Mouse (Mus musculus): ENCODE results near the gene Zdhhc19. TPM values are rescaled to one million over a fixed set of nuclear protein-coding genes. Genes with fewer than 3 reads are reported as not detected.
A peak's percentile ranks its signal among the peaks of the same experiment; 100 is the strongest.

Zdhhc19 gene
- polyA plus RNA-seq, 1 experiment from 2014 or later = not detected

DNA sequence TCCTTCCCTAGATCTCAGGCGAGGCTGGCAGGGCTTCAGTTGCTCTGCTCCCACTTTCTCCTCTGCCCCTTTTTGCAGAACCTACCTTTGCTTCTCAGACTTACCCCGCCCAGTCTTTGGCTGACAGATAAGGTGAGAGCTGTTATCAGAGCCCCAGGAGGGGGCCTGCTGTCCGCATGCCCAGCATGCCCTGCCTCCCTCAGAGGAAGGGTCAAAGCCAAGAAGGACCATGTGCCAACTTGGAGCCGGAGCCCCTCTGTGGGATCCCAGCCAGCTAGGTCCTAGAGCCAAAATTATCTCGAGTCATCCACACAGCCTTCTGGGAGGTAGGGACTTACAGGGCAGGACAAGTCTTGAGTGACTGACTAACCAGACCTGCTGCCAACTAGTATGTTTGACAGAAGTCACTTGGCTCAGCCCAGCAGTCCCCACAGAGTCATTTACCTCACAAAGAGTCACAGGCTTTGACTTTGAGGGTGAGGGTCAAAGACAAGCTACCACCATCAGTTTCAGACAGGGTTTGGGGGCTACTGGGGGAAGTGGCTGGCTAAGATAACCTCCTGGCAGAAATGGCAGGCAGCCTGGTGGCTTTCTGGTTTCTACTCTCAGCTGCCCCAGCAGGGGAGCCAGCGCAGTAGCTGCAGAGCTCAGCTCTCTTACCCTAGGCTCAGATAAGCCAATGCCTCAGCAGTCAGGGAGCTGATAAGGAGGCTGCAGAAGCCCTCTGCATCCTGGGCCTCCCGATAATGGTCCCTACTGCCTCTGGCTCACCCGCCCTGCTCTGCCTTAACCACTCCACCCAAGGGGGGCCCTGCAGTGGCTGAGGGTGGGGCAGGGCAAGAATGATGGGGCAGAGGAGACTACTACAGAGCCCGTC lies 13.2 kb downstream of the Zdhhc19 start:
- H3K4me3 ChIP-seq (replicated peaks) = no peak overlapping the region
- no peak overlapping the region for H3K9ac ChIP-seq (replicated peaks)
- ATAC-seq (ENCODE audit: low FRiP score) = peak; percentile 21; the same call in 1 of the 2 replicates
- 0 out of 2 replicates have a peak overlapping the region, but pooled peaks have one; percentile 20 for H3K27ac ChIP-seq (replicated peaks)
- peaks cover 9% of the 10 kb centered on the region for H3K4me1 ChIP-seq
- H3K4me2 ChIP-seq = no peak overlapping the region
- no peaks in the 10 kb centered on the region for H3K9me3 ChIP-seq (replicated peaks)
- WGBS = 56% methylated on average over 9 of the region's 9 CpGs
- 0 out of 2 replicates have a peak, but pooled peaks cover 3% of the 10 kb centered on the region for H3K27me3 ChIP-seq (replicated peaks)
- H3K36me3 ChIP-seq = no peaks in the 10 kb centered on the region

DNA sequence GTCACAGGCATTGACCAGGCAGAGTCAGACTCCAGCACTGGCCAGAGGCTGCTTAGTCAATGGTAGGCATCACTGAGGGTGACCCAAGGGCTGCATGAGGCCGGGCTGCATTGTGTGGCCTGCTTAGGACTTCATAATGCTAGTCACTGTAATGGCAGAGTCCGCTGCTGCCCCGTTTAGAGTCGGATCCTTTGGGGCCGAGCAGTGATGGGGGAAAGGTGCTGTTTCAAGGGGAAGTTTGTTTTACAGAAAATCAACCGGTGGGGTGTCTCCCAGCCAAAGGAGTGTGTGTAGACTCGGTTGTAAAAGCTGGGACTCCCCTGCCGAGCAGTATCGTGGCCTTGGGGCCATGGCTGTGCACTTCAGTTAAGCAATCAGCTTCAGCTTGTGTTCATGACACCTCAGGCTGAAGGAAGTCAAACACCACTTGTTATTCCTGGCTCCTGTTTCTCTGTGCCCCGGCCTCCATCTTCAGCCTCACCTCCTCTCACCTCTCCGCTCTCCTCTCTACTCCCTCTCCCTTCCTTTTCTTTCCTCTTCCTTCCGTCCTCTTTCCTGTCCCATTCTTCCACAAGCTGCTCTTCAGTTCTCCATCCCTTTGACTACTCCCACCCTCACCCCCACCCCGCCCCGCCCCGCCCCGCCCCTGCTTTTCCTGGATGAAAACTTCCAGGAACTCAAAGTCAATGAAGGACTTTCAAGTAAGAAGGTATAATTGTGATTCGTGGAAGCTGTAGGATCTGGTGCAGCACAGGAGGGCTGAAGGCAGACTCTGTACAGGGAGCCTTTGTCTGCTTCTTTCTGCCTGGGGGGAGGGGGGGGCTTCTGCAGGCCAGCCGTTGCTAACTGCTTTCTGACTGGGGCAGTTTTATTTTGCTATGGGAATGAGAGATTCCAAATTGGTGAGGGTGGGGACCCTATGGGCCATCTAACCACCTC lies 14.6 kb downstream of the Zdhhc19 start:
- Histone ChIP-seq H3K4me2 (no peak overlapping the region), H3K4me3 (replicated peaks) (no peak overlapping the region), H3K4me1 (peaks cover 9% of the 10 kb centered on the region), H3K36me3 (no peaks in the 10 kb centered on the region), H3K27me3 (replicated peaks) (0 out of 2 replicates have a peak, but pooled peaks cover 3% of the 10 kb centered on the region), H3K9me3 (replicated peaks) (no peaks in the 10 kb centered on the region), H3K27ac (replicated peaks) (no peak overlapping the region), H3K9ac (replicated peaks) (no peak overlapping the region)
- 58% methylated on average over 18 of the region's 18 CpGs for WGBS
- no peak for ATAC-seq (ENCODE audit: low FRiP score)

DNA sequence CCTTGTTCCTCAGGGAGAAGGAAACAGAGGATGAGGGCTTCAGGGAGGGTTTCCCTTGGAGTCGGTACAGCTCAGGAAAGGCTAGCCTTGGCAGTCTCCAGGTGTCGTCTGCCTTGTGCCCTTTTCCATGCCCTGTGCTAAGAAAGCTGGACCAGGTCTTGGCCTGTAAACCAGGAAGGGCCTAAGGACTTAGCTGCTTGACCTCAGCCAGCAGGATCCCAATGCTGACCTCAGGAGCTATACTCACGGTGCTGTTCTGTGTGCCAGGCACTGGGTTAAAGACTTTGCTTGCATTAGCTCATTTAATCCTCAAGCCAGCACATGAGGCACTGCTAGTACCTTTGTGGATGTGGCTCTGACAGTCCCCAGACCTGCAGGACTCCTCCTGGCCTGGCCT lies 15.3 kb downstream of the Zdhhc19 start:
- H3K9me3 ChIP-seq (replicated peaks) = no peaks in the 10 kb centered on the region
- H3K36me3 ChIP-seq = no peaks in the 10 kb centered on the region
- WGBS = 83% methylated on average over 3 of the region's 3 CpGs
- H3K27me3 ChIP-seq (replicated peaks) = 0 out of 2 replicates have a peak, but pooled peaks cover 1% of the 10 kb centered on the region
- H3K4me1 ChIP-seq = peaks cover 16% of the 10 kb centered on the region
- no peak overlapping the region for H3K4me2 ChIP-seq
- H3K27ac ChIP-seq (replicated peaks) = no peak overlapping the region
- no peak for ATAC-seq (ENCODE audit: low FRiP score)
- H3K4me3 ChIP-seq (replicated peaks) = no peak overlapping the region
- no peak overlapping the region for H3K9ac ChIP-seq (replicated peaks)

DNA sequence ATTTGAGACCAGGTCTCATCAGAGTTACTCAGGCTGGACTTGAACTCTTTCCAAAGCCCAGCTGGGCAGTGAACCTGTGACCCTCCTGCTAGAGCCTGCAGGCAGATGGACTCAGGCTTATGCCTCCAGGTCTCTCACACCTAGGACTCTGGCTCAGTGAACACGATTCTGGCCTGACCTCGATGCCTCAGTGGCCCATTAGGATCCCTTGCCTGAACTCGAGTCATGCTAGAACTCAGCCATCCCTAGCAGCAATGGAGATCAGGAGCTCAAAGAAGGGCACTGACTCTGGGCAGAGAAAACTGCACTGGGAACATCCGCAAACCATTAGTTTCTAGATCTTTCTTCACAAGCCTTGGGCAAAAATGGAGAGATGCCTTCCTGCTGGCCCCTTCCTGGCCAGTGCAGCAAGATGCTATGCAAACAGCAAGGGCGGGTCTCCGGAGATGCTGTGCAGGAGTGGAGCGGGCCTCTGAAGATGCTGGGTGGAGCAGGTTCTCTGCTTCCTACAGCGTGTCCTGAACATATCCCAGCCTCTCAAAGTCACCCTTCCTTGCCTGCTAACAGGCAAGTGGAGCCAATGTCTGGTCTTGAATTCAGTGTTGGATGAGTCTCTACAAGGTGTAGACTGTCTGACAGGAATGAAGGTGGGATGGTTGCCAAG lies 15.9 kb downstream of the Zdhhc19 start:
- no peak overlapping the region for H3K4me2 ChIP-seq
- H3K36me3 ChIP-seq = no peaks in the 10 kb centered on the region
- no peak overlapping the region for H3K4me3 ChIP-seq (replicated peaks)
- 92% methylated on average over 8 of the region's 8 CpGs for WGBS
- H3K4me1 ChIP-seq = peaks cover 21% of the 10 kb centered on the region
- no peaks in the 10 kb centered on the region for H3K27me3 ChIP-seq (replicated peaks)
- no peak for ATAC-seq (ENCODE audit: low FRiP score)
- H3K9ac ChIP-seq (replicated peaks) = no peak overlapping the region
- H3K9me3 ChIP-seq (replicated peaks) = no peaks in the 10 kb centered on the region
- no peak overlapping the region for H3K27ac ChIP-seq (replicated peaks)

DNA sequence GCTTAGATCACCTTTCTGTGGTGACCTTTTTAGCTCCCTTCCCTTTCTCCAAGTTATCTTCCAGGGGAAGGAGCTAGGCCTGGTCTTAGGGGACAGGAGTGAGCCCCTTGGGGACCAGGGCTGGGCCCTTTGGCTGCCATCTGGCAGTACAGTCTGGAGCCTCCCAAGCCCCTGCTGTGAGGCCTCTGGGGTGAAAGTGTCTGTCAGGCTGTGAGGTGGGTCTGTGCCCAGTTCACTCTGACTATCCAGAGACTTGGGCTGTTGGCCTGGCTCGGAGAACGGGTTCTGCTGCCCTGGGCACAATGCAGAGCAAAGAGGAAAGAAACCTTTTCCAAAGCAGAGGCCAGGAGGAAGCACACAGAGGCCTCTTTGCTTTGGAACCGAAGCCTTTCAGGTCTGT lies 16.9 kb downstream of the Zdhhc19 start:
- peaks cover 21% of the 10 kb centered on the region for H3K4me1 ChIP-seq
- H3K9me3 ChIP-seq (replicated peaks) = no peaks in the 10 kb centered on the region
- H3K36me3 ChIP-seq = no peaks in the 10 kb centered on the region
- no peak overlapping the region for H3K4me2 ChIP-seq
- no peak overlapping the region for H3K4me3 ChIP-seq (replicated peaks)
- 77% methylated on average over 3 of the region's 3 CpGs for WGBS
- H3K27ac ChIP-seq (replicated peaks) = no peak overlapping the region
- no peak for ATAC-seq (ENCODE audit: low FRiP score)
- no peak overlapping the region for H3K9ac ChIP-seq (replicated peaks)
- no peaks in the 10 kb centered on the region for H3K27me3 ChIP-seq (replicated peaks)

DNA sequence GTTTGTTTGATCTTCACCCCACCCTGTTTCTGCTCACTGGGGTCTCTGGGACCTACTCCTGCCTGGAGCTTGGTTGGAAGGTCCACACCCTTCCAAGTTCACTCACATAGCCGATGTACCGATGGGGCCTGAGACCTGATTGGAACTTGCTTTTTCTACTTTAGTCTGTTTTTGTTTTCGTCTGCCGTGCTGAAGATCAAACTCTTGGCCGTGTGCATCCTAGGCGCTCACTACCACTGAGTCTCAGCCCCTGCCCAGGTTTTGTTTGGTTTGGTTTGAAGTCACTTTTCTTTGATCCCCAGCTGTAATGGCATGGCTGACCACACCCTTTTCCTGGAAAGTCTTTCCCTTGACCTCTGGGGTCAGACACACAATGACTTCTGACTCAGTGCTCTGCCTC lies 17.3 kb downstream of the Zdhhc19 start:
- H3K4me3 ChIP-seq (replicated peaks) = no peak overlapping the region
- peaks cover 21% of the 10 kb centered on the region for H3K4me1 ChIP-seq
- no peaks in the 10 kb centered on the region for H3K9me3 ChIP-seq (replicated peaks)
- H3K4me2 ChIP-seq = no peak overlapping the region
- WGBS = 86% methylated on average over 6 of the region's 6 CpGs
- H3K27ac ChIP-seq (replicated peaks) = no peak overlapping the region
- H3K27me3 ChIP-seq (replicated peaks) = no peaks in the 10 kb centered on the region
- H3K9ac ChIP-seq (replicated peaks) = no peak overlapping the region
- no peak for ATAC-seq (ENCODE audit: low FRiP score)
- H3K36me3 ChIP-seq = no peaks in the 10 kb centered on the region

DNA sequence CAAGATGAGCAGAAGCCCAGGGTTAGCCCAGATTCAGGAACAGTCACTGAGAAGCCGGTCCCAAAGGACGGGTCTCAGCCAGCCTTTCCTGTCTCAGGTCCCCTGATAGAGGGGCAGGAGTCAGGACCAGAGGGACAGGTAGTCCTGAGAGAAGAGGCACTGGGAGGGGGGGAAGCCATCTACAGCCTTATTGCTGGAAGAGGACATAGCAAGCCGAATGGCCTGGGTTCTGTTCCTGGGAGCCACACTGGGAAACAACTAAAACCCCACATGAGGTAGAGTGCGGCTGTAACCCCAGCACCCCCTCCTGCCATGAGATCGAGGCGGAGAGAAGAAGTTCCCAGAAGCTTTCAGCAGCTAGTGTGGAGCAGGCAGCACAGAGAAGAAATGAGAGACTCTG lies 17.9 kb downstream of the Zdhhc19 start:
- no peak overlapping the region for H3K4me3 ChIP-seq (replicated peaks)
- no peaks in the 10 kb centered on the region for H3K9me3 ChIP-seq (replicated peaks)
- ATAC-seq (ENCODE audit: low FRiP score) = no peak
- 0 out of 2 replicates have a peak overlapping the region, but pooled peaks have one; percentile 37 for H3K27ac ChIP-seq (replicated peaks)
- H3K27me3 ChIP-seq (replicated peaks) = no peaks in the 10 kb centered on the region
- peaks cover 21% of the 10 kb centered on the region for H3K4me1 ChIP-seq
- 92% methylated on average over 6 of the region's 6 CpGs for WGBS
- no peak overlapping the region for H3K9ac ChIP-seq (replicated peaks)
- no peaks in the 10 kb centered on the region for H3K36me3 ChIP-seq
- no peak overlapping the region for H3K4me2 ChIP-seq

DNA sequence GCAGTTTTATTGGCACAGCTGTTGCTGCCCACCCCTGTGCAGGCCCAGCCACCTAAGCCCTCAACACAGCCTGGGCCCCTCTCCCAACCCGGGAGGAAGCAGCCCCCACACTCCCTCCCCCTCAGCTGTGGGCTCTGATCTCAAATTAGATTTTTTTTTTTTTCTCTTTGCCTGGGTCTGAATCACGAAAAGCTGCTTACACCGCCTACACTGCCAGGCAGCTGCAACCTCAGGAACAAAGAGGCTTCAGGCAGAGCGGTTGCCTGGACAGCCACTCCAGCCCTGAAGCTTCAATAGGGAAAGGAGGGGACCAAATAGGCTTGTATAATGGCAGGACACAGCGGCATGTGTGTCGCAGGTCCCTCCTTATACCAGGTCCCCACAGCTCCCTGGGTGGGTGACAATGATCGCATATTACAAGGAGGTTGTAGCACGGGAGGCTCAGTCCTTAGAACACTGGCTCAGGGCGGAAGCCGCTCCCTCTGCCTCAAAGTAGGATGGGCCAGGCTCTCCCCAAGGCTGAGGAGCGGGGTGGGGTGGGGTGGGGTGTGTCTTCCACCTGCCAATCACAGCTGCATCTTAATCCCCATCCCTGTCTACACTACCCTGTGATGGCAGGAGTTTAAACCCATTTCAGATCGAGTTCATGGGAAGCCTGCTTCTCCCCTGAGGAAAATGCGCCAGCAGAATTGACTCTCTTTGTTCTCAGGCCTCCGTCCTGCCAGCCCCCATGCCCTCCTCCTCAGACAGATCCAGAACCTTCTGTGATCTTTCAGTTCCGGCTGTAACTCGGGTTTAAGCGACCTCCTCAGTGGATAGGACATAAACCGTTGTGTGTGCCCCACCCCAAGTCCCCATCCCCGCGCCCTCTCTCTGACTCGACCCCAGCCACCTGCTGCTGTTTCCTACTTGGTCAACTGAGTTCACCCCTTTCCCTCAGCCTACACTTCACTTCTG lies 20.2 kb downstream of the Zdhhc19 start:
- Histone ChIP-seq H3K4me1 (peaks cover 12% of the 10 kb centered on the region), H3K27ac (replicated peaks) (peak overlapping the region; percentile 85), H3K4me2 (peak overlapping the region; percentile 42), H3K27me3 (replicated peaks) (no peaks in the 10 kb centered on the region), H3K36me3 (no peaks in the 10 kb centered on the region), H3K4me3 (replicated peaks) (peak overlapping the region; percentile 8; the same call in 1 of the 2 replicates), H3K9ac (replicated peaks) (peak overlapping the region; percentile 29), H3K9me3 (replicated peaks) (no peaks in the 10 kb centered on the region)
- WGBS = 10% methylated on average over 21 of the region's 21 CpGs
- peak; percentile 91 for ATAC-seq (ENCODE audit: low FRiP score)

DNA sequence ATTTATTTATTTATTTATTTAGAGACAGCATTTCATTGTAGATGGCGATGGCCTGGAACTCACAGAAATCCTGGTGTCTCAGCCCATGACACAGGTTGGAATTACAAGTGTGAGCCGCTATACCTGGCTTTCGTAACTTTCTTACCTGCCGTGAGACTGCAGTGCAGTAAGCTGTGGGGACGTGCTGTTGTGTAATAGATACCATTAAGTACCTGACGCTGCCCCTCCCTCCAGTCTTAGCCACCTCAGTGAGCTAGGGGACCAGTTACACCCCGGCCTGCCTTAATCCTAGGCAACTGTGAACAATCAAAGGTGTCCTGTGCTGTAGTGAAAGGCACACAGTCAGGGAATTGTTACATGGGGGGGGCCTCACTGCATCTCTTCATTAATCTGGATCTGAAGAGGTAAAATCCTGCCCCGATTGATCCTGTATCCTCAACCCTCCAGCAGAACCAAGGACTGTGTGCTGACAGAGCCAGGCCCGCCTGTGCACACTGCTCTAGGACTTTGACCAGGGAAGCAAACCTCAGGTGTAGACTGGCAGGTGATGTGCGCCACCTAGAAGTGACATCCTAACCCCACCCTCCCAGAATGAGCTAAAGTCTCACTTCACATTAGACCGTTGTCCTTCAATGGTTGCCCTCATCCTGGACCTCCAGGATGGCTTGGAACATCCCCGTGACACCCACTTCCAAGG lies 21.9 kb downstream of the Zdhhc19 start:
- no peak for ATAC-seq (ENCODE audit: low FRiP score)
- Histone ChIP-seq H3K4me2 (no peak overlapping the region), H3K27me3 (replicated peaks) (no peaks in the 10 kb centered on the region), H3K27ac (replicated peaks) (no peak overlapping the region), H3K36me3 (no peaks in the 10 kb centered on the region), H3K4me3 (replicated peaks) (no peak overlapping the region), H3K9me3 (replicated peaks) (no peaks in the 10 kb centered on the region), H3K4me1 (peaks cover 12% of the 10 kb centered on the region), H3K9ac (replicated peaks) (no peak overlapping the region)
- WGBS = 88% methylated on average over 12 of the region's 12 CpGs

DNA sequence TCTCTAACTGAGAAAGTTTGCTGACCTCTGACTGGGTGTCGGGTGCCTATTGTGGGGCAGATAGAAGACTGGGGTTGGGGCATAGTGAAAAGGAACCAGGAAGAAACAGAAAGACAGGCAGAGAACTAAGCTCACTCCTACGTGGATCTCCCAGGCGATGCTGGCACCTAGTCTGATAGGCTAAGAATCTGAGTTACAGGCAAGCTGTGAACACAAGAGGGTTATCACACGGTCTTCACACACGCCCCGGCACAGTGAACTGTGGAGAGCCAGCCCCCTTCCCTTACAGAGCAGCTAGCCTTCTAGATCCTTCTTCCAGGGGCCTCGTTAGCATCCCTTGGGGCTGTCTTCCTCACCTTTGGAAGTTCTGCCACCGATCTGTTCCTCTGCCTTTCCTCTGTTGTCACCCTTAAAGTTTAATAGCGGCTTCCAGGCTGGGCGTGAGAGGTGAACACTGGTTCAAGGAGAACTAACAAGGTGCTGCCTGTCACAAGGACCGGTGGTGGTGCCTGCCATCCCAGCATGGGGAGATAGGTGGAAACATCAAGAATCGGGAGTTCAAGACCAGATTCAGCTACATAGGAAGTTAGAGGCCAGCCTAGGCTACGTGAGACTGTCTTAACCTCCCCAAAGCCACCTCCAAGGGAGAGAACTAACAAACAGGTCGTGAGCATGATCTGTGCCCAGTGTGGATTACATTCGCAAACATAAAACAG lies 23.7 kb downstream of the Zdhhc19 start:
- Histone ChIP-seq H3K4me3 (replicated peaks) (no peak overlapping the region), H3K27ac (replicated peaks) (no peak overlapping the region), H3K9me3 (replicated peaks) (no peaks in the 10 kb centered on the region), H3K4me2 (no peak overlapping the region), H3K4me1 (peaks cover 24% of the 10 kb centered on the region), H3K36me3 (no peaks in the 10 kb centered on the region), H3K9ac (replicated peaks) (no peak overlapping the region), H3K27me3 (replicated peaks) (no peaks in the 10 kb centered on the region)
- WGBS = 86% methylated on average over 15 of the region's 15 CpGs
- ATAC-seq (ENCODE audit: low FRiP score) = no peak
